Mouse (Mus musculus): ENCODE measurements around the gene U2af2.

DNA sequence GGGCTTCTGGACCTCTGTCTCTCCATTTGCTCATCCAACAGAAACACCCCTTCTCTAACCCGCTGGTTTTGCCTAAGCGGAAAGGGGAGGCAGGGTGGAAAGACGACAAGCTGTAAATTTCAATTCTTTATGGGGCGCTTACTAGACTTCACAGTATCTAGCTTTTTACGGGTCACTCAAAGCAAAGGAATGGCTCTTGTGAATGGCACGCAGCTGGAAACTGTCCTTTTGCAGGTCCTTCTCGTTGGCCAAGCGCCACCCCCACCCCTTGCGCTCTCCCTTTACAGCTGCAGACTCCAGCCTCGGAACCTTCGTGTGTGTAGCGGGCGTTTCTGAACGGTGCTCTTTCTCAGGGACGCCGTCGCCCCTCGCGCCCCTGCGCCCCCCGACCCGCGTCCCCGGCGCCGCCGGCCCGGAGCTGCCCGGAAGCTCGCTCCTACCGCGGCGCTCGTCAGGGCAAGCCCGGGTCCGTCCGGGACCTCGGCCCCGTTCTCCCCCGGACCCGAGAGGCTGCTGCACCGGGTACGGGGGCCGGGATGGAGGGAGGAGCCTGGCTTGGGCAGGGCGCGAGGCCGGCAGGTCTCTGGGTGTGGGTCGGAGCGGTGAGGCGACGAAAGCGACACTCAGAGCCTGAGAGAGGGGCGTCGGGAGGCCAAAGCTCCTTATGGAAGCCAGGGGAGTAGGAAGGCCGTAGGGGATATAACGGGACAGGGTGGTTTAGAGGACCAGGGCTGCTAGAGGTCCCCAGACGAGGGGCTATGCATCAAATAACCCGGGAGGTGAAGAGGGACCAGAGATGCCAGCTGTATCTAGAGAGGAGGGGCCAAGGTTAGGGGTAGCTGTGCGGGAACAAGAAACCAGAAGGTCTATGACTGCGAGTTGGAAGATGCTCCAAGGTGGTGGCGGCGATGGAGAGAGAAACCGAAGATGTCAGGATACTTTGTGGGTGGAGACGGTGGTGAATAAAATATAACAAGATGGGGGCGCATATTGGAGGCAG, 10.4 kb upstream of the U2af2 start, which contains the start of gene Zfp580:
- no peak for TF ChIP-seq CTCF (IDR thresholded peaks at IDR 0.05; ENCODE audit: low read depth)
- TF ChIP-seq EP300 (IDR thresholded peaks at IDR 0.05; ENCODE audit: low read depth) = no peak

All from heart, postnatal 0 days (tissue).